Mouse (Mus musculus) stomach, postnatal 0 days (tissue): Measurements from ENCODE around the gene Pmm2.

Source experiments
- CTCF ChIP-seq: IDR thresholded peaks from 2 replicates; pipeline ENCODE4 v1.5.1; 2016; ENCODE audit warnings: antibody characterized with exemption, low read depth, mild to moderate bottlenecking, moderate library complexity
- EP300 ChIP-seq: optimal IDR thresholded peaks from 2 replicates; pipeline ENCODE3; 2016; ENCODE audit warnings: antibody characterized with exemption

GRCm38 (mm10) chr16:8638131-8638530 is 657 bp downstream of the Pmm2 start:
- TF ChIP-seq CTCF (no peak), EP300 (no peak)
